Mouse (Mus musculus) bone marrow, adult 2 months (tissue): ENCODE results near the gene Gm9.

ENCODE experiments used
- CTCF ChIP-seq: fragments of 200-500 bp; IDR thresholded peaks from 2 replicates; pipeline ENCODE4 v1.5.1; 2011; ENCODE audit warnings: low read length, control low read depth; ENCODE audit not compliant: control insufficient read depth, insufficient read depth
- POLR2A ChIP-seq: fragments of 200-500 bp; IDR thresholded peaks from 2 replicates; pipeline ENCODE4 v1.6.1; 2011; ENCODE audit warnings: low read depth, mild to moderate bottlenecking, control low read depth, low read length, borderline replicate concordance; ENCODE audit not compliant: control insufficient read depth

DNA sequence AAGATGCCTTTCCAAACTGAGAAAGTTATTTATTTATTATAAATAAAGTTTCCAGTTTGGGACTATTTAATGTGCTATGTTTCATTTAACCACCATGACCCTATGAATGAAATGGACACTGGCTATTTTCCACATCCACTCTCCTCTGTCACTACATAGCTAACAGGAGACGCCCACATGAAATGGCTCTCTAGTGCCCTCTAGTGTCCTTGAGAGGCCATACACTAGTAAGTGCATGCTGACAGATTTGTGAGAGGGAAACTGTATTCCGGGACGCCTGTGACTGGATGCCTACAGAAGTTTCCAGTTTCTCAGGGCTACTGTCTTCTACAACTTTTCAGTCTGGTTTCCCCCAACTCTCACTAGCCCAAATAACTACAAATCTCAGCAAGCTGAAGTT, 43.8 kb downstream of the Gm9 start:
- TF ChIP-seq CTCF: no peak
- no peak for TF ChIP-seq POLR2A
